Mouse (Mus musculus) spleen, adult 2 months (tissue): ENCODE data around the gene Fam117a.

Source experiments
- CTCF ChIP-seq: fragments of 200-500 bp; IDR thresholded peaks from 2 replicates; pipeline ENCODE4 v1.5.1; 2011; ENCODE audit warnings: mild to moderate bottlenecking, inconsistent platforms; ENCODE audit not compliant: insufficient read depth, insufficient read length, insufficient replicate concordance; ENCODE audit errors: extremely low read depth
- POLR2A ChIP-seq: fragments of 200-500 bp; IDR thresholded peaks from 2 replicates; pipeline ENCODE4 v1.6.1; 2011; ENCODE audit warnings: low read depth, low read length, inconsistent platforms

DNA sequence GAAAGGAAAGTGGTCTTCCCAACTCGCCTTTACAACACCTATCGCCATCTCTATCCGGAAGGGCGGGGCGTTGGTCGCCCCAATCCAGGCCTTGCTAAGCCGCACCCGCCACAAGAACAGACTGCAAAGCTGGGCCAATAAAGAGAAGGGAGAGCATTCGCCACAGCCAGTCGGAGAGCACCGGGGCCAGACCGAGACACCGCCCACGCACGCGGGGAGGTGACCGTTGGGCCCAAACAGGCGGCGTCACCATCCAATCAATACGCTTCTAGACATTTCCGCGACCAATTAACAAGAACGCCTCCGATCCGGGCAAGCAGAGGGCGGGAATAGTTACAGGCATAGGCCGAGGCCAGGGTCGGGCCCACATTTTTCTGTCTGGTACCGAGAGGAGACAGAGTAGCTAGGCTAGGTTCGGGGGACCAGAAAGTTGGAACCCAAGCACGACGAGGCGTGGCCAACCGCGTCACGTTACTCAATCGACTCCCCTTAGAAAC lies 27.3 kb upstream of the Fam117a start:
- peak; percentile 58; the same call in 1 of the 2 replicates for TF ChIP-seq POLR2A
- TF ChIP-seq CTCF: no peak
